Mouse (Mus musculus) left cerebral cortex, adult 2 months (tissue): ENCODE data around the gene Rapgef2. TPM values are rescaled to one million over a fixed set of nuclear protein-coding genes. Genes with fewer than 3 reads are reported as not detected.
A peak's percentile ranks its signal among the peaks of the same experiment; 100 is the strongest.

Source experiments
- DNase-seq, 2 experiments: peaks; one replicate each; pipeline ENCODE4 v3.0.0; 2021 to 2022; ENCODE audit warnings: low spot score in 2 of 2, mixed read lengths in 1 of 2; ENCODE audit errors: extremely low spot score in 1 of 2
- H3K27ac ChIP-seq: fragments of 200-600 bp; 2 replicates; pipeline ENCODE4 v1.8.1; 2022
- H3K4me3 ChIP-seq: fragments of 200-600 bp; 2 replicates; pipeline ENCODE4 v1.8.1; 2022
- CTCF ChIP-seq: fragments of 200-600 bp; IDR thresholded peaks from 2 replicates; pipeline ENCODE4 v1.8.1; 2022; ENCODE audit warnings: antibody characterized with exemption, mild to moderate bottlenecking, moderate library complexity
- intact Hi-C: fragments of 180-260 bp; cut with DNase I; formaldehyde crosslinking; loops from one replicate; pipeline ENCODE4 v1.15.1; 2025
- long read RNA-seq, 2 experiments: library from polyadenylated mRNA; stranded (forward); transcript quantifications; one replicate each; pipeline ENCODE4 v2.0.0; 2021; ENCODE audit warnings: borderline mapping rate in 2 of 2
- total RNA-seq, 2 experiments: library from RNA; stranded (reverse); gene quantifications; 2 replicates each; pipeline ENCODE4 v1.2.3; 2021

Gene Rapgef2
- total RNA-seq: 100 to 1,000 TPM; 122 to 130 TPM
- long read RNA-seq, experiment 1, full-length matches to known transcripts: 30 of 68 reads
- long read RNA-seq, experiment 1, partial matches to known transcripts: 20 of 68 reads
- long read RNA-seq, experiment 1, other reads (novel, unspliced or antisense): 18 of 68 reads
- long read RNA-seq, experiment 2, full-length matches to known transcripts: 19 of 52 reads
- long read RNA-seq, experiment 2, partial matches to known transcripts: 17 of 52 reads
- long read RNA-seq, experiment 2, other reads (novel, unspliced or antisense): 16 of 52 reads

DNA sequence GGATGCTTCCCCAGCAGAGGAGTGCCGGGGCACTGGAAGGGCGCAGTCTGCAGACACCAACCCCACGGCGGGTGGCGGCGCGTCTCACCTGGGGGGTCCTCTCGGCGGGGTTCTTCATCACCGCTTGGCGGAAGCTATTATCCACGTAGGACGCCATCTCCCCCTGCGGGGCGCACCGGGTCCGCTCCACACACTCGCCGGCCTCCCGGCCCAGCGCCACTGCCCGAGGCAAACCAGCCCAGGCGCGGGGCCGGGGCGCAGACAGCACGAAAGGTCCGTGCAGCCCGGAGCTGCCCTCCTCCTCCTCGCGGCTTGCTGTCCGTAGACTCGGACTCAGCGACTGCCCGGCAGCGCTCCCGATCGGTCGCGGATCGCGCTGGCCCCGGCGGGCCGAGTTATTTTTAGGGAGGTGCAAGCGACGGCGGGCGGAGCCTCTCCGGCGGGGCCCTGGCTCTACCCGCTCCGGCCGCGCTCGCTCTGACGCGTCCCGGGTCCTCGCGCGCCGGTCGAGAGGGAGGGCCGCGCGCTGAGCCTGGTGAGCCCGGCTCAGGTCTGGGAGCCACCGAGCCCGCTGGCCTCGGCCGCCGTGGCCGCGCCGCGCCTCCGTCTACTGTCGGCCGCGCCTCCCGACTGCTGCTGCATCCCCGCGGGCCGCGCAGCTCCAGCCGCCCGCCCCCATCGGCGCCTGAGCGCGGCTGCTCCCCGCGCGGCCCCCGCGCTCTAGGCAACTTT, at the start of gene Rapgef2:
Gene Rapgef2, minus strand, starts transcription at position 142 of the 732 bp plus-strand sequence.
- no peak; the same call in 1 of the 2 replicates for TF ChIP-seq CTCF
- Histone ChIP-seq H3K27ac (peak within 1 kb of the TSS; percentile 98), H3K4me3 (peak within 1 kb of the TSS; percentile 88)
- intact Hi-C loops: loop anchor here (1.0 to 5.0 kb wide), 6 partner anchors 34 to 306 kb away; partner anchors contain the start of genes Fnip2 and Ppid
- peak; percentile 60 to 67 for DNase-seq

DNA sequence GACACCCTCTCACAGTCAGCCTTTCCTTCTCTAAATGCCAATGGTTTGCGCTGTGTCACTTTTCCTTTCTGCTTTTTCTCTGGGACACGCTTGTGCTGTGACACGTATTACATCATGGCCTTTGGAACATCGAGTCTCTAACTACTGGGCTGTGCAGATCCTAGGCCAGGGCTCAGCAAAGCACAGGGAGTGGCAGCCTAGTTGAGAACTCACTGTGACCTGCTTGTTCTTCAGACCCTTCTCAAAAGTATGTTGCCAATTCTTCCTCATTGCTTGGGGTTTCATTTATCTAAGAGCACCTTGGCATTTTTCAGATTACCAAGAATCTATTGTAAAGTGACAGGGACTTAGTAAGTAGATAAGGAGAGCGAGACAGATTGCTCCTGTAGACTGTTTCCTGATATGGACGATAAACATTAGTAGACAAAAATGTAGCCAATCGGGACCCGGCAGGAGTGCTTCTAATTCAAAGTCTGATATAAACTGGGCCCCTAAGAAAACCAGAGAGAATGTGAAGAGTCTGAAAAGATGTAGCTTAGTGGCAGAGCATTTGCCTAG, 47.4 kb upstream of the Rapgef2 start:
- H3K27ac ChIP-seq: no peak overlapping the region

DNA sequence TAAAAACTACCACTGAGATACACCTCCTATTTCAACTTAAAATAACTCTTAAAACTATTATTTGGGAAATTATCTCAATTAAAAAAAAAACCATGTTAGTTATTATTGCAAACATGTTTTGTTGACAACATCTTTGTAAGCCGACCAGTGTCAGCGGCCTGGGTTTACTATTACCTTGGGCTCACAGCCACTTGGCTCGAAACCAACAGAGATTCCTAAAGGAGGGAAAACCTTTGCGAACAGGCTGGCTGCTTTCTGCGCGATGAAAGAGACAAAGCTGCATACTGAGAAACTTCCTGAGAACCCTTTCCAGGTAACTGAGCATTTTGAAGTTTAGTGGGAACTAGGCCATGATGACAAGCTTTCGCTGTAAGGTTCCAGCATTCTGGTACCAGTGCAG, 46.7 kb upstream of the Rapgef2 start:
- intact Hi-C loops: no loop called here
- TF ChIP-seq CTCF: no peak
- no peak for DNase-seq
- no peak overlapping the region for H3K27ac ChIP-seq
- H3K4me3 ChIP-seq: no peak overlapping the region

More for the DNA sequence above, 47.4 kb upstream of the Rapgef2 start:
- H3K4me3 ChIP-seq: no peak overlapping the region
- intact Hi-C loops: no loop called here
- no peak for TF ChIP-seq CTCF
- DNase-seq: no peak

DNA sequence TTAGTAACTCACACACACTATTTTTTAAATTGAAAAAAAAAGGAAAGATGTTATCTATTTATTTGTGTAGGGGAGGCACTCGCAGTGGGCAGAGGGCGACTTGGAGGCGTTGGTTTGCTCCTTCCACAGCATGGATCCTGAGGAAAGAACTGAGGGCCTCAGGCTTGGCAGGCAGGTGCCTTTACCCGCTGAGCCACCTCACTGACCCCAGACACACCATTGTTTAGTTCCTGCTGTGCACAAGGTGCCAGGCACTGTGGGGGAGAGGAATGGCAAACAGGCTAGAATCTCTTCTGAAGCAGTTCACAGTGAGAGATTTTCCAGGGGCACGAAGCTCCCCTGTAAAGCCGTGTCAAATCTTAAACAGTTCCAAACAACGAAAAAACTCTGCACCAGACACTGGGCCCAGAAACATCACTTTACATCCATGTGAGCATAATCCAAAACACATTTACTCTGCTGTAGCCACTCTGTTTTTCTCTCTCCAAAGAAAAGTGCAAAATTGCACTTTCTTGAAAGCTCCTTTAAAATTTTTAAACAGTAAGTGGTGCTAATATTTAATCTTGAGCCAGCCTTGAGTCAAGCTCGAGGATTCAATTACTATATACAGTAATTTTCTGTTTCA, 43.5 kb upstream of the Rapgef2 start:
- no peak overlapping the region for H3K4me3 ChIP-seq
- intact Hi-C loops: no loop called here
- no peak overlapping the region for H3K27ac ChIP-seq
- DNase-seq: no peak
- no peak for TF ChIP-seq CTCF

DNA sequence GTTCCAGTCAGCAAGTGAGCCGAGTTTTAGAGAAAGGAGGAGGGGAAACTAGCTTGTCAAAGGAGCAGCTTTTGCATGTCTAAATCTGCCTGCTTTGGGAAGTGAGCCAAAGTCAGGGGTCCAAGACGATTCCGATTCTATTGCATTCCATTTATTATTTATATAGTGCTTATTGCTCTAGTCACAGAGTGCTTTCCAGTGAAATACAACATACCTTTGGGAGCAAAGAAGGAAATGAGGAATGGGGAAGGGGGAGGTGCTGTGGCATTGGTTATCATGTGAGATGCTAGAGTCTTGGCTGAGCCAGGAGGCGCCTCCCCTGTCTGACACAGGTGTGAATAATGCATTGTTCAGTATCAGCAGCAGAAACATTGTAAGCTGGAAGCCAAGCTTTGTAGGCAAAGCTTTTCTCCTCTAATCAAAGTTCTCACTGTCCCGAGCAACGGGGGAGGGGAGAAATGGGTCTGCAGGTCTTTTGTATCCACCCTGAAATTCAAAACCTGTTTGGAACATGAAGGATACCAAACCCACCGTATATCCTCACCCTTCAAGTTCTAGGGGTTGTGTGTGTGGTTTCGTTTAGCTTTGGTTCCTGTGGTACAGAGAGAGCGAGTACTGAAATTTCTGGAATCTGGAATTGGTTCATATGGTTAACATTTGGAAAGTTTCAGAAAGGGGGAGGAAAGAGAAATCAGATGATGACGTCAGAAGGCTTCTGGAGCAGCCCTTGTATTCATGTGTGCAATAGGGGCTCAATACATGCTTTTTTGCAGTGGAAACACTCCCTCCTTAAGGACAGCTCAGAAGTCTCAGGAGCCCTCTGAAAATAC, 38.6 kb upstream of the Rapgef2 start:
- TF ChIP-seq CTCF: no peak
- no peak overlapping the region for H3K4me3 ChIP-seq
- intact Hi-C loops: no loop called here
- DNase-seq: no peak
- H3K27ac ChIP-seq: no peak overlapping the region

DNA sequence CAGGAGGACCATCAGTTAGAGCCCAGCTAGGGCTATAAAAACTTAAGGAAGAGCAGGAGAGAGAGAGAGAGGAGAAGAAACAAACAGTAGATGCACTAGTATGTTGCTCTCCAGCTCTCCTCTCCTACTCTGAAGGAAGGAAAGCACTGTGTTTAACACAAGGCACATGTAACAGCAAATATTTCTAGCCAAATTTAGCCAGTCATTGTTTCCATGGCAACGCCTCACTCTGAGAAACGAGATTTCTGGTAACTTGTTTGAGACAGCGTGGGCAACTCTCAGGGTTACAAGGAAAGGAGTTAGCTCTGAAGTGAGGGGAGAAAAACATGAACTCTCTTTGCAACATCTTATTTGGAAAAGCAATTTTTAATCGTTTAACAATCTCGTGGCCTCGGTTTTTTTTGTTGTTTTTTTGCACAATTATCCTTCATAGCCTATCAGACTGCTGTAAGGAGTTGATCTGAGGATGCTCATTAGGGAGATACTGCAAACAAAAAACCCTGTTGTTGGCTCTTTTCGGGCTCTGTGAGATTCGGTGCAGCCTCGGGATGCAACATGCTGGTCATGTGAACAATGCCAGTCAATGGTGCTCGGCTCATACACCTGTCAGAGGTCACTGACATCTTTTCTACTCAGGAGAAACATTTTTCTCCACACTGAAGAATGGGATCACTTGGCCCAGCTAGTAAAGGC, 27.8 kb upstream of the Rapgef2 start:
- TF ChIP-seq CTCF: no peak
- DNase-seq: peak; percentile 63 to 79
- H3K27ac ChIP-seq: peak overlapping the region; percentile 42; the same call in 1 of the 2 replicates
- H3K4me3 ChIP-seq: no peak overlapping the region
- intact Hi-C loops: loop anchor here (2.0 to 5.0 kb wide), 2 partner anchors 25 to 297 kb away; no protein-coding TSS in a partner anchor

DNA sequence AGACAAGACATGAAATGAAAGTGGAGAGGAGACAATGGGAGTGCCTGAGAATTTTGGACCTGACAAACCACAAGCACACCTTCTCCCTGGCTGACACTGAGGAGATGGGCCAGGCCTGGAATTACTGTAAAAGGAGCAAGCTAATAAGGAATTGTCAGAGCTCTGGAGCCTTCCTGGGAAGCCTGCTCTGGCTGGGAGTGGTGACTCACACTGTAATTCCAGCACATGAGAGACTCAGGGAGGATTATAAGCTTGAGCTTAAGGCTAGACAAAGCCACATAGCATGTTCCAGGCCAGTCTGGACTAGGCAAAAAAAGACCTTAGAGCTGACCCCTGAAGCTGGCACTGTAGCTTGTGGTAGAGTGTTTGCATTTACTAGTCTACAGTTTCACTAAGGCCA, 25.6 kb upstream of the Rapgef2 start:
- Histone ChIP-seq H3K4me3 (no peak overlapping the region), H3K27ac (no peak overlapping the region)
- no peak for DNase-seq
- no peak for TF ChIP-seq CTCF
- intact Hi-C loops: loop anchor here (5.0 kb wide), 1 partner anchor 295 kb away; no protein-coding TSS in a partner anchor

DNA sequence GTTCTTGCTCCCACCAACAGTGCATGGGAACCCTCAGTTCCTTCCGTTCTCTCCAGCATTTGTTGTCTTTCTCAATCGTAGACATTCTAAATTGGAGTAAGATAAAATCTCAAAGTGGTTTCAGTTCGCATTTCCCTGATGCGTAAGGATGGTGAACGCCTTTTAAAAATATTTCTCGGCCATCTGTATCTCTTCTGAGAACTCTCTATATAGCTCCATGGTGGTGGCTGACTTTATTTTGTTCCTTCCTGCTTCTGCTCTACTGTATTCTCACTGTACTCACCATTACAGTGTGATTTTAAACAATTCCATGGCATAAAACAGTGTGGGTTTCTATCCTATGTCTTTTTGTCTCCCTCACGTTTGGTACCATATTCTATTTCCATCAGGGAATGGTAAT, 23.9 kb upstream of the Rapgef2 start:
- intact Hi-C loops: loop anchor here (1.0 to 5.0 kb wide), 2 partner anchors 126 to 293 kb away; no protein-coding TSS in a partner anchor
- no peak for TF ChIP-seq CTCF
- DNase-seq: no peak
- Histone ChIP-seq H3K27ac (peak overlapping the region; percentile 54; the same call in 1 of the 2 replicates), H3K4me3 (no peak overlapping the region)

DNA sequence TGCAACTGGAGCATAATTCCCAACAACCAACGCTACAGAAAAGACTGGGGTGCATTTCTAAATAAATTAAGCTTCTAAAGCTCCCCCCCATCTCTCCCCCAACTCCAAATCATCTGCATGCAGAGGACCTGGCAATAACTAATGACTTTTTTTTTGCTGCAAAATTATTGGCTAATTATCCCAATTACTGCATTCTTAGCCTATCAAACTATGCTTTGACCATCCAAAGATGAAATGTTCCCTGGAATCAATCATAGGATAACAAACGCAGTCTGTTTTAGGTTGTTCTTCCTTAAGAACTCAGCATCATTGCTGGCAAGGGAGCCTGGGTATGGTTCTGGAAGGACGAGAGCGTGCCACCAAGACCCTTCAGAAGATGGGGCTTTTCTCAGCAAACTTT, 22.3 kb upstream of the Rapgef2 start:
- TF ChIP-seq CTCF: no peak
- no peak overlapping the region for H3K27ac ChIP-seq
- H3K4me3 ChIP-seq: no peak overlapping the region
- DNase-seq: no peak
- intact Hi-C loops: no loop called here

DNA sequence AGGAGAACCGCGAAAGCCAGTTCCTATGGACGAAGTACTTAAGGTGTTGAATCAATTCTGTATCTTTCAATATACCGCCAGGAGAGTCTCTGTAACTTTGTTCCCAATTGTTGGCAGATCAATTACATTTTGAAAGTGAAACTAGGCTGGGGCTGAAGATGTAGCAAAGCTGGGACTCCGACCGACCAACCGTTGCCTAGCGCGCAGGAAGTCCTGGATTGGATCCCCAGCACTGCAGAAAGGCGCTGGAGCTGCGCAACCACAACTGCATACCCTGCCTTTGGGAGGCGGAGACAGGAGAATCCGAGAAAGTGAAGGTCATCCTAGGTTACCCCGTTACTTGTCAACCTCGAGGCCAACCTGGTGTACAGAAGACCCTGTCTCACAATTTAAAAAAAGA, 13.1 kb upstream of the Rapgef2 start:
- DNase-seq: no peak
- intact Hi-C loops: no loop called here
- H3K27ac ChIP-seq: no peak overlapping the region
- no peak for TF ChIP-seq CTCF
- no peak overlapping the region for H3K4me3 ChIP-seq
